Mouse (Mus musculus): ENCODE results near the gene Lsm14a. TPM values are rescaled to one million over a fixed set of nuclear protein-coding genes. Genes with fewer than 3 reads are reported as not detected.

Lsm14a gene
- polyA plus RNA-seq, 1 experiment from 2014 or later, result 47.9 TPM

DNA sequence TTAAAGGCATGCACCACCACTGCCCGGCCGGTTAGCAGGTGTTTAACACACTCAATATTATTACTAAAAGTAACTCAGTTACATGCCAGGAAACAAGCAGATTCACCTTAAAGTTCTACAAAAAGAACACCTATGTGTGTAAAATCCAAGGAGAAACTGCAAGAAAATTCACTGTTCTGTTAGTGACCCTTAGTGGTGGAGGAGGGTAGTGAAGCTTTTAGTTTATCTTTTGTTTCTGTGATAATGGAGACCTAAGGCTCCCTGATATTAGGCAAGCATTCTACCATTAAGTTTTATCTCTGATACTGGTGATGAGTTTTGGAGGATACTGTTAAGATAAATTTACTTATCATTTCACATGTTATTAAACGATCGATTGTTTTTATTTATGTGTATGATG, 37.5 kb downstream of the Lsm14a start:
- DNase-seq (ENCODE audit: low spot score), result no peak
- no peak overlapping the region for H3K9ac ChIP-seq (ENCODE audit: low read length)
- WGBS, result 86% methylated on average over 4 of the region's 4 CpGs
- H3K36me3 ChIP-seq (ENCODE audit: control insufficient read depth, insufficient read depth, low read length), result peaks cover 20% of the 10 kb centered on the region
- TF ChIP-seq CTCF (IDR thresholded peaks at IDR 0.05; ENCODE audit: low read depth) (peak; percentile 79), EP300 (optimal IDR thresholded peaks at IDR 0.05) (no peak)
- H3K4me1 ChIP-seq (replicated peaks; ENCODE audit: control insufficient read depth, insufficient read depth), result no peaks in the 10 kb centered on the region
- H3K4me3 ChIP-seq (ENCODE audit: low read depth, low read length), result no peak overlapping the region
- no peak overlapping the region for H3K4me2 ChIP-seq (replicated peaks; ENCODE audit: low read depth)
- ATAC-seq (ENCODE audit: low FRiP score, low TSS enrichment), result no peak
- H3K27me3 ChIP-seq (ENCODE audit: control insufficient read depth, insufficient read depth, low read length), result no peaks in the 10 kb centered on the region
- H3K9me3 ChIP-seq (ENCODE audit: control insufficient read depth, low read length), result no peaks in the 10 kb centered on the region
- no peak overlapping the region for H3K27ac ChIP-seq (replicated peaks)

DNA sequence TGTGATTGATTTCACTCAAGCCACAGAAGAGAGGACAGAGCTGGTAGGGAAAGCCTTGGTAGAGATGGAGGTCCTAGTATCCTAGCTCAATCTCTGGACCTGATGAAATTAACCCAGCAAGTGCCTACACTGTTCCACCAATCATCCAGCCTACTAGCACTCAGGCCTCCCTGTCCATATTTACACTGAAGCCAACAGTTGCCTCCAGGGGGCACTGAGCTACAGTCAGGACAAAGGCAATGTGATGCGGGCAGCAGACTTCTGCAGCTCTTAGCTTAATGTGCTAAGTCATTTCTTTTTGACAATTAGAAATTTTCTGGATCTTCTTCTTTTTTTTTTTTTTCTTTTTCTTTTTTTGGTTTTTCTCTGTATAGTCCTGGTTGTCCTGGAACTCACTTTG, 41.1 kb downstream of the Lsm14a start:
- TF ChIP-seq EP300 (optimal IDR thresholded peaks at IDR 0.05) (no peak), CTCF (IDR thresholded peaks at IDR 0.05; ENCODE audit: low read depth) (peak; percentile 60)
- H3K27me3 ChIP-seq (ENCODE audit: control insufficient read depth, insufficient read depth, low read length), result no peaks in the 10 kb centered on the region
- H3K27ac ChIP-seq (replicated peaks), result no peak overlapping the region
- DNase-seq (ENCODE audit: low spot score) (peak; percentile 33), ATAC-seq (ENCODE audit: low FRiP score, low TSS enrichment) (no peak)
- no peak overlapping the region for H3K4me3 ChIP-seq (ENCODE audit: low read depth, low read length)
- no peak overlapping the region for H3K4me2 ChIP-seq (replicated peaks; ENCODE audit: low read depth)
- no peaks in the 10 kb centered on the region for H3K9me3 ChIP-seq (ENCODE audit: control insufficient read depth, low read length)
- H3K4me1 ChIP-seq (replicated peaks; ENCODE audit: control insufficient read depth, insufficient read depth), result no peaks in the 10 kb centered on the region
- peaks cover 25% of the 10 kb centered on the region for H3K36me3 ChIP-seq (ENCODE audit: control insufficient read depth, insufficient read depth, low read length)
- whole genome bisulfite sequencing, result 73% methylated on average over 1 of the region's 1 CpGs
- H3K9ac ChIP-seq (ENCODE audit: low read length), result no peak overlapping the region

DNA sequence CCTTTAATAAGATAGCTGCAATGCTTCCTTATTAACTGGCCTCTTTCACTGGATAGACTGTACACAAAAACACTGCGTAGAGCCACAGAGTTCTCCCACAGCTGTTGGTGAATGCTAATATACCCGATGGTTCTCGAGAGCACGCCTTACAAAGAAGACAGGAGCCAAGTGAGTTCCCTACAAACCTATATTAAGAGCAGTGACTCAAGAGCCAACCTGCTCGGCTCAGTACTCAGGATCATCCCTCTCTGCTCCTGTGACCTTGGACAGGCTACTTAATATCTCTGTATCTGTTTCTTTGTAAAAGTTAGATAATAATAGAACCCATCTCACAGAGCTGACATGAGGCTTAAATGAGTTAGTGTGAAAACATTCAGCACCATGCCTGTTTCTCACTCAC, 42.9 kb downstream of the Lsm14a start:
- no peaks in the 10 kb centered on the region for H3K27me3 ChIP-seq (ENCODE audit: control insufficient read depth, insufficient read depth, low read length)
- WGBS, result 92% methylated on average over 5 of the region's 5 CpGs
- H3K4me3 ChIP-seq (ENCODE audit: low read depth, low read length), result no peak overlapping the region
- H3K36me3 ChIP-seq (ENCODE audit: control insufficient read depth, insufficient read depth, low read length), result peaks cover 33% of the 10 kb centered on the region
- no peak overlapping the region for H3K9ac ChIP-seq (ENCODE audit: low read length)
- H3K4me2 ChIP-seq (replicated peaks; ENCODE audit: low read depth), result no peak overlapping the region
- H3K4me1 ChIP-seq (replicated peaks; ENCODE audit: control insufficient read depth, insufficient read depth), result no peaks in the 10 kb centered on the region
- no peaks in the 10 kb centered on the region for H3K9me3 ChIP-seq (ENCODE audit: control insufficient read depth, low read length)
- no peak for TF ChIP-seq CTCF (IDR thresholded peaks at IDR 0.05; ENCODE audit: low read depth)
- TF ChIP-seq EP300 (optimal IDR thresholded peaks at IDR 0.05), result no peak
- ATAC-seq (ENCODE audit: low FRiP score, low TSS enrichment), result no peak
- H3K27ac ChIP-seq (replicated peaks), result no peak overlapping the region
- no peak for DNase-seq (ENCODE audit: low spot score)

DNA sequence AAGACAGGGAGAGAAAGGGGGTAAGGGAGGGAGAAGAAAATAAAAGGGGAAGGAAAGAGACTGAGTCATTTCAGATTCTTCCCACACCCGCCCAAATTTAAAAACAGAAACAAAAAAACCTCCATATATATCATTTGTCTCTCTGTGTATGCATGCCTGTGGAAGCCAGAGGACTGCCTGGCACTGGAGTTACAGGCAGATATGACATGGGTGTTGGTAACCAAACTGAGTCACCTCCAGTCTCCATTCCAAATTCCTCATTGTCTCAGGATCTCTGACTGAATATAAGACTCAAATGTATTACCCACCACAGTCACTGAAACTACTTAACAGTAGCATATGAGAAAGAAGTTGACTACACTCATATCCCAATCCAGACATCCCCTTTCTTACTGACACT, 45.1 kb downstream of the Lsm14a start:
- Histone ChIP-seq H3K36me3 (ENCODE audit: control insufficient read depth, insufficient read depth, low read length) (peaks cover 32% of the 10 kb centered on the region), H3K9me3 (ENCODE audit: control insufficient read depth, low read length) (no peaks in the 10 kb centered on the region)

DNA sequence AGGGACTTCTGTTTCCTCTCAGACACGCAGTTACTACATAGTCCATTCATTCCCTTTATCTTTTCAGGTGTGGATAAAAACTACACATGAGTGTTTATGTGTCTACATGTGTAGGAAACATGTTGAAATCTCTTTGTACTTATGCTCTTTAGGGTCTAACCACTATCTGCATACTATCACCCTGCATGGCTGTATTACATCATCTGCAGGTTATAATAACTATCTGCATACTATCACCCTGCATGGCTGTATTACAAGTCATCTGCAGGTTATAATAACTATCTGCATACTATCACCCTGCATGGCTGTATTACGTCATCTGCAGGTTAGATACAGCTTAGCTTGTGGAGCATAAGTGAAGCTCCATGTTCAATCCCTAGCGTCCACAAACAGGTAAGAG, 46.1 kb downstream of the Lsm14a start:
- no peak for DNase-seq (ENCODE audit: low spot score)
- H3K4me1 ChIP-seq (replicated peaks; ENCODE audit: control insufficient read depth, insufficient read depth), result no peaks in the 10 kb centered on the region
- WGBS, result 85% methylated on average over 3 of the region's 3 CpGs
- no peaks in the 10 kb centered on the region for H3K27me3 ChIP-seq (ENCODE audit: control insufficient read depth, insufficient read depth, low read length)
- no peak for TF ChIP-seq EP300 (optimal IDR thresholded peaks at IDR 0.05)
- TF ChIP-seq CTCF (IDR thresholded peaks at IDR 0.05; ENCODE audit: low read depth), result no peak
- H3K9me3 ChIP-seq (ENCODE audit: control insufficient read depth, low read length), result no peaks in the 10 kb centered on the region
- no peak overlapping the region for H3K4me2 ChIP-seq (replicated peaks; ENCODE audit: low read depth)
- H3K4me3 ChIP-seq (ENCODE audit: low read depth, low read length), result no peak overlapping the region
- peaks cover 26% of the 10 kb centered on the region for H3K36me3 ChIP-seq (ENCODE audit: control insufficient read depth, insufficient read depth, low read length)
- H3K27ac ChIP-seq (replicated peaks), result no peak overlapping the region
- ATAC-seq (ENCODE audit: low FRiP score, low TSS enrichment), result no peak
- H3K9ac ChIP-seq (ENCODE audit: low read length), result no peak overlapping the region

More for the DNA sequence above, 45.1 kb downstream of the Lsm14a start:
- DNase-seq (ENCODE audit: low spot score) (no peak), ATAC-seq (ENCODE audit: low FRiP score, low TSS enrichment) (no peak)
- TF ChIP-seq EP300 (optimal IDR thresholded peaks at IDR 0.05) (no peak), CTCF (IDR thresholded peaks at IDR 0.05; ENCODE audit: low read depth) (no peak)
- H3K27ac ChIP-seq (replicated peaks), result no peak overlapping the region
- no peak overlapping the region for H3K4me2 ChIP-seq (replicated peaks; ENCODE audit: low read depth)
- H3K4me3 ChIP-seq (ENCODE audit: low read depth, low read length), result no peak overlapping the region
- H3K9ac ChIP-seq (ENCODE audit: low read length), result no peak overlapping the region
- H3K27me3 ChIP-seq (ENCODE audit: control insufficient read depth, insufficient read depth, low read length), result no peaks in the 10 kb centered on the region
- no peaks in the 10 kb centered on the region for H3K4me1 ChIP-seq (replicated peaks; ENCODE audit: control insufficient read depth, insufficient read depth)
- 65% methylated on average over 1 of the region's 1 CpGs for WGBS

DNA sequence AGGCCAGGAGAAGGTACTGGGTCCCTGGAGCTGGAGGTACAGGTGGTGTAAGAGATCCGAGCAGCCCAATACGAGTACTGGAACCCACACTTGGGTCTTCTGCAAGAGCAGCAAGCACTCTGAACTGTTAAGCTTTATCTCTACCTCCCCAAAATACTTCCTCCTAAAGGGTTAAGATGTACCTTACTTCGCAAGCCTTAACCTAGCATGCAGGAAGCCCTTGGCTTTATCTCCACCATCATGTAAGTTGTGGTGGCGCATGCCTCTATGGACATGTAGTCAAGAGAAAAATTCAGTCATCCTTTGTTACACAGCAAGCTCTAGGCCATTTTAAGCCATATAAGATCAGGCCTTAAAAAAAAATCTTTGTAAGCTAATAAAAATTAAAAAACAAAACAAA, 46.6 kb downstream of the Lsm14a start:
- WGBS, result 93% methylated on average over 4 of the region's 4 CpGs
- no peaks in the 10 kb centered on the region for H3K9me3 ChIP-seq (ENCODE audit: control insufficient read depth, low read length)
- H3K4me1 ChIP-seq (replicated peaks; ENCODE audit: control insufficient read depth, insufficient read depth), result no peaks in the 10 kb centered on the region
- no peak overlapping the region for H3K27ac ChIP-seq (replicated peaks)
- TF ChIP-seq CTCF (IDR thresholded peaks at IDR 0.05; ENCODE audit: low read depth), result no peak
- no peak for TF ChIP-seq EP300 (optimal IDR thresholded peaks at IDR 0.05)
- H3K27me3 ChIP-seq (ENCODE audit: control insufficient read depth, insufficient read depth, low read length), result no peaks in the 10 kb centered on the region
- no peak overlapping the region for H3K4me2 ChIP-seq (replicated peaks; ENCODE audit: low read depth)
- H3K4me3 ChIP-seq (ENCODE audit: low read depth, low read length), result no peak overlapping the region
- H3K9ac ChIP-seq (ENCODE audit: low read length), result no peak overlapping the region
- DNase-seq (ENCODE audit: low spot score) (no peak), ATAC-seq (ENCODE audit: low FRiP score, low TSS enrichment) (no peak)
- H3K36me3 ChIP-seq (ENCODE audit: control insufficient read depth, insufficient read depth, low read length), result peaks cover 26% of the 10 kb centered on the region

Data from stomach, postnatal 0 days (tissue).